Mouse (Mus musculus): ENCODE data around the gene Sema3f. TPM values are rescaled to one million over a fixed set of nuclear protein-coding genes. Genes with fewer than 3 reads are reported as not detected.

Sema3f gene
- polyA plus RNA-seq, 1 experiment from 2014 or later, result 15.2 TPM

DNA sequence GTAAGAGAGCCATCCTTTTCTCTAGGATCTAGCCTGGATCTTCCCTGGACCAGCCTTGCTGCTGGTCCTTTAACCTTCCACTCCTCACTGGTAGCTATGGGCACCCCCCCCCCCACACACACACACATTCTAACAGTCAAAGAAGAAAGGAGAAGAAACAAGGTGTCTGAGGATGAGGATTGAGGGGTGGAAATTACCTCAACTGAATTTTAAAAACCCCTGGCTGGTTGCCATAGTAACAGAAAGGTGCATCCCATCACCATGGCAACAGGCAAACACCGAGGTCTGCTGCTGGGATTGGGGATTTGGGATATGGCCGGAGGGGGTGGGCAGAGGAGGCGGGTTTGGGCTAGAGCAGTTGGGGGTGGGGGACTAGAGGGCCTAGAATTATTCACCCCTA is 19.4 kb upstream of the Sema3f start:
- peaks cover 56% of the 10 kb centered on the region for H3K4me1 ChIP-seq
- no peaks in the 10 kb centered on the region for H3K9me3 ChIP-seq
- H3K27ac ChIP-seq, result peak overlapping the region; percentile 56; the same call in 1 of the 2 replicates
- 0 out of 2 replicates have a peak, but pooled peaks cover 2% of the 10 kb centered on the region for H3K27me3 ChIP-seq
- H3K9ac ChIP-seq, result no peak overlapping the region
- H3K4me2 ChIP-seq, result peak overlapping the region; percentile 10; the same call in 1 of the 2 replicates
- peak; percentile 20; the same call in 1 of the 2 replicates for ATAC-seq (ENCODE audit: low FRiP score)
- WGBS, result 0% methylated on average over 3 of the region's 3 CpGs
- no peaks in the 10 kb centered on the region for H3K36me3 ChIP-seq (replicated peaks)
- H3K4me3 ChIP-seq (replicated peaks), result no peak overlapping the region

DNA sequence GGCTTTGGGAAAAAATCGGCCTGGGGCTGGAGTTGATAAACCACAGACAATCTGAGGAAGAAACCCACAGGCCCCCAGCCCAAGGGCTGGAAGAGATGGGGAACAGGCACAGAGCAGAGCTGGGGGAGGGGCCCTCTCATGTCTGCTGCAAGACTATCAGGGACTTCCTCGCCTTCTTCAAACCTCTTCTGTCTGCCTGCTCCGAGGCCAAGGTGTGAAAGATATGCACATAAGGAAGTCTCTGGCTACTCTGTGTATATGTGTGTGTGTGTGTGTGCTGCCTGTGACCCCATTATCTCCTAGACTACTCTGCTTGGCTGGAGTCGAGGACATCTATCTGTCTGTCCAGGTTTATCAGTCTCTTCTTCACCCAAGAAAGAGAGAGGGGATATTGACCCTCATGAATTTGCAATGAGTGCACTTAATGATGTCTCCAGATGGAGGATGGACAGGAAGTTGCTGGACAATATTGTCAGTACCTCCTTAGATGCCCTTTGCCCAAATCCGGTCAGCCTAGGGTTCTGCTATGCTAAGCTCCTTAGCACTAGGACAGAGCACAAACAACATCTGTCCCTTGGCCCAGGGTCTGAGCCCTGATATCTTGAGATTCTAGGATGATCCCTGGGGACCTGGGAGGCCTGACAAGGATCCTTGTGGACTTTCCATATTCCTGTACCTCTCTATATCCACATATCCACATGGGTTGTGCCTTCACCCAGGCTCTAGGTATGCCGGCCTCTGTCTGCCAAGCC is 18.8 kb upstream of the Sema3f start:
- 0 out of 2 replicates have a peak, but pooled peaks have one; percentile 6 for ATAC-seq (ENCODE audit: low FRiP score)
- 76% methylated on average over 6 of the region's 6 CpGs for WGBS
- no peak overlapping the region; the same call in 1 of the 2 replicates for H3K4me2 ChIP-seq
- H3K27ac ChIP-seq, result peak overlapping the region; percentile 56; the same call in 1 of the 2 replicates
- peaks cover 56% of the 10 kb centered on the region for H3K4me1 ChIP-seq
- H3K27me3 ChIP-seq, result no peaks in the 10 kb centered on the region
- no peaks in the 10 kb centered on the region for H3K9me3 ChIP-seq
- no peaks in the 10 kb centered on the region for H3K36me3 ChIP-seq (replicated peaks)
- H3K4me3 ChIP-seq (replicated peaks), result no peak overlapping the region
- H3K9ac ChIP-seq, result no peak overlapping the region

DNA sequence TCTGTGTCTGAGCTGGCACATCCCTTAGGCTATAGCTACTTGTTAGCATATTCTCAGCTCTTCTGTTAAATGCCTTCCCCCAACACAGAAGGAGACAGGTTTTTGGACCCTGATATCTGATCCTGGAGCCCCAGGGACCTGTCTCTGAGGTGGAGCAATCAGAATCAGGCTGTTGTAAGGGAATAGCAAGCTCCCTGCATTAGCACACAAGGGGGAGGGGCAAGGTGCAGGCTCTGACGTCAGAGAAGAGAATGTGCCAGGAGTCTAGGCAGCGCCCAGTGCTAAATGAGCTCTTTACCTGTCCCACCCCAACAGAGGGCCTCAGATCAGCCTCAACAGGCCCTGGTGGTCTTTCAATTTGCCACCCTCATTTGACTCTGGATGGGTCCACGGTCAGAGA is 16.8 kb upstream of the Sema3f start:
- Histone ChIP-seq H3K4me2 (no peak overlapping the region), H3K9ac (no peak overlapping the region), H3K4me3 (replicated peaks) (no peak overlapping the region), H3K27me3 (peaks cover 7% of the 10 kb centered on the region), H3K9me3 (no peaks in the 10 kb centered on the region), H3K4me1 (peaks cover 75% of the 10 kb centered on the region), H3K27ac (0 out of 2 replicates have a peak overlapping the region, but pooled peaks have one; percentile 13), H3K36me3 (replicated peaks) (no peaks in the 10 kb centered on the region)
- ATAC-seq (ENCODE audit: low FRiP score), result no peak
- 53% methylated on average over 3 of the region's 3 CpGs for WGBS

DNA sequence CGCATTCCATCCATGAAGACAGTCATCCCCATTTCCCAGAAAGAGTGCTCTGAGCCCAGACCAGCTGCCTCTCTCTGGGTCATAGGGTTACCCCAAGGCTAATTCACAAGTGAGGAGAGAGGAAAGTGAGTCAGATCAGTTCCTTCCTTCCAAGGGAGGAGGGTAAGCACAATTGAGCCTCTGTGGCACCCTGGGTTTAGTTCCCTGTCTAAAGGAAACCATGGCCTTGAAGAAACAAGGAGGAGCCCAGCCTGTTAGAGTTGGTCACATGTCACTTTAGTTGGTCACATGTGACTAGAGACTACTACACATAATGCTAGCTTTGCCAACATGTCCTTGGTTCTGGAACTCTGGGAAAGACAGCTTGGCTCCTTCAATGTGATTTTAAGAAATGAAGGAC is 14.5 kb upstream of the Sema3f start:
- H3K4me1 ChIP-seq, result peaks cover 64% of the 10 kb centered on the region
- H3K9ac ChIP-seq, result no peak overlapping the region
- no peaks in the 10 kb centered on the region for H3K9me3 ChIP-seq
- H3K27me3 ChIP-seq, result peaks cover 7% of the 10 kb centered on the region
- H3K27ac ChIP-seq, result 0 out of 2 replicates have a peak overlapping the region, but pooled peaks have one; percentile 1
- WGBS, result 92% methylated on average over 1 of the region's 1 CpGs
- H3K4me2 ChIP-seq, result no peak overlapping the region
- ATAC-seq (ENCODE audit: low FRiP score), result no peak
- H3K4me3 ChIP-seq (replicated peaks), result no peak overlapping the region
- H3K36me3 ChIP-seq (replicated peaks), result no peaks in the 10 kb centered on the region

DNA sequence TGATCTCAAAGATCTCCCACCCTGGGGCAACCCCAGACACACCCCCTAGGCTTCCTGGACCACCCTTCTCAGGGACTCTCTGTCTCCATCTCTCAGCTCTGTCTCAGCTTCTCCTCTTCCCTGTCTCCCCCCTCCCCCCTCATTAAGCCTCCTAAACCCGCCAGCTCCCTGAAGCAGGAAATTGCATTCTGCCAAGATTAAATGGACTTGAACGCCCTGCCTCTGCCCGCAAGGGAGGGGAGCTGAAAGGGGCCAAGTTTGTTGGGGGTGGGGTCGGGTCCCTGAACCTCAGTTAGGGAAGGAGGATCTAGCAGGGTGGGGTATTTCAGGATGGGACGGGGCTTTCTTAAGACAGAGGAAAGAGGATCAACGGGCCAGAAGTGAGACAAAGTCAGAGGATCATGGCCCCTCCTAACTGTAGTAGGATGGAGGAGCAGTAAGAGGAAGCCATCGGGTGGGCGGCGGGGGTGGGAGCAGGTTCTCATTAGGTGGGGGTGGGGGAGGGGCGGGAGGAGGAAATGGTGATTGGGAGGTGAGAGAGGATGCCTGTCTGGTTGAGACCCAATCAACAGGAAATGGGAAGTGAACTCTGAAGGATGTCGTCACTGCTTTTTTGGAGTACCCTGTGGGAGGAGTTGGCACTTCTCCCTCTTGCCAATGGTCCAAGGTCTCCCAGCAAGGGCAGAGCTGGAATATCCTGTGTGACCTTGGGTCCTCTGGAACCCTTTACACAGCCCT is 13.7 kb upstream of the Sema3f start:
- Histone ChIP-seq H3K9ac (no peak overlapping the region), H3K9me3 (no peaks in the 10 kb centered on the region), H3K4me1 (peaks cover 56% of the 10 kb centered on the region), H3K36me3 (replicated peaks) (no peaks in the 10 kb centered on the region), H3K27me3 (peaks cover 12% of the 10 kb centered on the region), H3K4me3 (replicated peaks) (no peak overlapping the region), H3K4me2 (peak overlapping the region; percentile 39), H3K27ac (peak overlapping the region; percentile 27; the same call in 1 of the 2 replicates)
- peak; percentile 66 for ATAC-seq (ENCODE audit: low FRiP score)
- WGBS, result 3% methylated on average over 11 of the region's 11 CpGs

DNA sequence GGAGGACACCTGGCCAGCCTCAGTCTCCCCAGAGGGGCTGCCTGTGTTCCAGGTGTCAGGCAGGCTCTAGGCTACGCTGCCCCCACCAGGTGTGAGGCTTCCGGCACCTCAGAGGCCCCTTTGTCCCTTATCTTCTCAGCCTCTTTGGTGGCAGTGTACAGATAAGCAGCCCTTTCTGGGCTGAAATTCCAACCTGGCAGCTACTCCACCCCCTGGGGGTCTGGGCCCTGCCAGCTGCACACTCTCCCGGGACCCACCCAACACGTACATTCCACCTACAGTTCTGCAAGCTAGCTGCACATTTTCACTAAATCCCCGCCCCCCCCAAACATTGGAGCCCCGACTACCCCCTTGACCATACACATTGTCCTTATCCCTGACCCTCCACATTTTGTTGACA is 13.0 kb upstream of the Sema3f start:
- Histone ChIP-seq H3K36me3 (replicated peaks) (no peaks in the 10 kb centered on the region), H3K4me1 (peaks cover 49% of the 10 kb centered on the region), H3K9ac (0 out of 2 replicates have a peak overlapping the region, but pooled peaks have one; percentile 21), H3K4me3 (replicated peaks) (no peak overlapping the region), H3K4me2 (peak overlapping the region; percentile 39), H3K27me3 (peaks cover 12% of the 10 kb centered on the region), H3K9me3 (no peaks in the 10 kb centered on the region), H3K27ac (peak overlapping the region; percentile 27)
- peak; percentile 57 for ATAC-seq (ENCODE audit: low FRiP score)
- WGBS, result 11% methylated on average over 6 of the region's 6 CpGs

DNA sequence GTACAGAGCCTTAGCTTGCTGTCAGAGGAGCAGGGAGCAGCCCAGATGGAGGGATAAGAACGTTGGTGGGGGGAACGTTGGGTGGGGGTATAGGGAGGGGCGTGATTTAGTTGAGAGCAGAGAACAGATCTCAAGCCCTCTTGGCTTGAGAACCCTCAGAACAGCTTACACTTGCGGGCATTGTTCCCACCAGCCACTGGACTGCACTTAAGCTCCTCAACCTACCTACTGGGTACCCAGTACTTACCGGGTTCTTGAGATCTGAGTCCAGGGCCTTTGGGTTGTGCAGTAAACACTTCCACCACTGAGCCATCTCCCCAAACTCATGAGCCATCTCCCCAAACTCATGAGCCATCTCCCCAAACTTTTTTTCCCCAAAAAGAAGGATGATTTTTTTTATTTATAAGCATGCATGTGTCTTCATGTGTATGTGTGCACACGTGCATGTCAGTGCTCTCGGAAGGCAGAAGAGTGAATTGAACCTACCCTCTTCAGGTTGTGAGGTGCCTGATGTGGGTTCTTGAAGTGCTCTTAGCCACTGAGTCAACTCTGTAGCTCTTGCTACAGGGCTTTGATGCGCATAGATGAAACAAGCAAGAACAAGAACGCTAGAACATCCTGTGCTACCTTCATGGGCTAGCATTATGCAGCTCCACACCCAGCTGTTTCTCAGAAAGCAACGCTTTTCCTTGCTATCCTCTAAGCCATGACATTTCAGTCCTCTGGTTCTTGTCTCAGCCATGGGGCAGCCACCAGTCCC is 8.7 kb upstream of the Sema3f start:
- Histone ChIP-seq H3K36me3 (replicated peaks) (no peaks in the 10 kb centered on the region), H3K9ac (no peak overlapping the region), H3K27ac (no peak overlapping the region), H3K4me1 (peaks cover 37% of the 10 kb centered on the region), H3K4me3 (replicated peaks) (no peak overlapping the region), H3K4me2 (no peak overlapping the region), H3K27me3 (peaks cover 16% of the 10 kb centered on the region), H3K9me3 (no peaks in the 10 kb centered on the region)
- 79% methylated on average over 10 of the region's 10 CpGs for WGBS
- no peak for ATAC-seq (ENCODE audit: low FRiP score)

DNA sequence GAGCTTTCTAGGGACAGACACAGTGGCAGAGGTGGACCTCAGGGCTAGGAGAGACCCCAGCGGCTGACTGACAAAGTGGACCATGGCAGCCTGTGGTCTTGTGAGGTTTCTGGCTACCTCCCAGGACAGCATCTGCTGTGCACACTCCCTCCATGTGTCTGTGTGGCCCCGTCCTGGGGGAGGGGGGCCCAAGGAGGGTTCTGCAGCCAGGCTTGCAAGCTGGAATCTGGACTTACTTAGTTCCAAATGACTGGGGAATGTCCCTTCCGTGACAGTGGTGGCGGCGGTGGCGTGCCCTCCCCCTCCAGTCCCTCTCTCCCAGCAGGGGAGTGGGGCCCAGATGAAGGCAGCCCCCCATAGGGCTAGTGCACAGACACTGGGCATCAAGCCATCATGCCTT is 6.7 kb upstream of the Sema3f start:
- ATAC-seq (ENCODE audit: low FRiP score), result no peak
- peaks cover 18% of the 10 kb centered on the region for H3K4me1 ChIP-seq
- no peak overlapping the region for H3K9ac ChIP-seq
- WGBS, result 50% methylated on average over 6 of the region's 6 CpGs
- no peak overlapping the region for H3K4me2 ChIP-seq
- H3K27ac ChIP-seq, result no peak overlapping the region
- H3K9me3 ChIP-seq, result no peaks in the 10 kb centered on the region
- H3K4me3 ChIP-seq (replicated peaks), result no peak overlapping the region
- H3K36me3 ChIP-seq (replicated peaks), result no peaks in the 10 kb centered on the region
- peaks cover 10% of the 10 kb centered on the region for H3K27me3 ChIP-seq

DNA sequence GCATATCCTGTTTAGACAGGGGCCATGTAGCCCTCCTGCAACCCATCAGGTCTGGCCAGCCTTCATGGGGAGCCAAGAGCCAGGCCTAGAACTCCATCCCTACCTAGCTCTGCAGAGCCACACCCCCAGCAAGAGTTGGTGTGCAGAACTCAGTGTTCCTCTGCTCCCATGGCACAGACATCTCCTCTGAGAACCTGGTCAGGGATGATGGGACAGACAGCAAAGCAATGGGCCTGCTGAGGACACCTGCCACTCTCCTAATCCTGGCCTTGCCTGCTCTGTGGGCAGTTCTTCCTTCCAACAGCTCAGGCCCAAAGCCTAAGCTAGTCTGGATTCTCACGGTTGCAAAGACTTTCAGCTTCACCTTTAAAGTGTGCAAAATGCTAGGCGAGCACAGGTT is 5.4 kb upstream of the Sema3f start:
- Histone ChIP-seq H3K4me1 (peaks cover 16% of the 10 kb centered on the region), H3K9me3 (no peaks in the 10 kb centered on the region), H3K27ac (no peak overlapping the region), H3K4me3 (replicated peaks) (no peak overlapping the region), H3K27me3 (peaks cover 20% of the 10 kb centered on the region), H3K36me3 (replicated peaks) (no peaks in the 10 kb centered on the region), H3K9ac (no peak overlapping the region), H3K4me2 (no peak overlapping the region)
- 82% methylated on average over 2 of the region's 2 CpGs for WGBS
- no peak for ATAC-seq (ENCODE audit: low FRiP score)

DNA sequence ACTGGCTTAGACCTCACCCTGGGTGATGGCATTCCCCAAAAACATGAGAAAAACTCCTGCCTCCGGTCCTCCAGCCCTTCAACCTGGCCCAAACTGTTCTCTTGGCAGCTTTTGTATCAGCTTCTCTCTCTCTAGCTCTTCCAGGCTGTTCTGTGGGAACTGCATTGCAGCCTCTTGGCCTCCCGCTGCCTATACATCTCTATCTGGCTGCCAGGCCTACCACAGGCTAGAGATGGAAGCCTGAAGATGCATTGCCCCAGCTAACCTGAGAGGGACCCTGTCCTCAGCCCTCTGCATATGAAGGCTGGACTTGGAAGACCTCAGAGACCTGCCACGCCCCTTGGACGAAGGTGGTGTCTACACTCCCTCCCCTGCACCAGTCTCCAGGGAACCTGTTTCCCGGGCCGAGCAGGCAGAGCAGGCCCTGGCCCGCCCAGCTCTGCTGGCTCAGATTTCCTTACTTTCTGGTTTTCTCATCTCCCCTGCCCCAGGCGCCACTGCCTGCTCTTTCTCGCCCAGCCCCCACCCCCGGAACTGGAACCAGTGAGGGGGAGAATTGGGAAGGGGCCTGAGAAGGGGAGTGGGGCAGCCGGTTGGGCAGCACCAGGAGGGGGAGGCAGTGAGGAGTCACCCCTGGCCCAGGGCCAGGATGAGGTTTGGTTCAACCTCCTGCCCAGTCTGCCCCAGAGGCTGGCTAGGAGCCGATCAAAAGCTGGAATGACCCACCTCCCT is 4.1 kb upstream of the Sema3f start:
- 20% methylated on average over 12 of the region's 12 CpGs for WGBS
- Histone ChIP-seq H3K4me2 (no peak overlapping the region; the same call in 1 of the 2 replicates), H3K27ac (peak overlapping the region; percentile 62), H3K9ac (no peak overlapping the region), H3K4me1 (peaks cover 24% of the 10 kb centered on the region), H3K4me3 (replicated peaks) (no peak overlapping the region), H3K36me3 (replicated peaks) (no peaks in the 10 kb centered on the region), H3K27me3 (peaks cover 30% of the 10 kb centered on the region), H3K9me3 (no peaks in the 10 kb centered on the region)
- ATAC-seq (ENCODE audit: low FRiP score), result no peak

DNA sequence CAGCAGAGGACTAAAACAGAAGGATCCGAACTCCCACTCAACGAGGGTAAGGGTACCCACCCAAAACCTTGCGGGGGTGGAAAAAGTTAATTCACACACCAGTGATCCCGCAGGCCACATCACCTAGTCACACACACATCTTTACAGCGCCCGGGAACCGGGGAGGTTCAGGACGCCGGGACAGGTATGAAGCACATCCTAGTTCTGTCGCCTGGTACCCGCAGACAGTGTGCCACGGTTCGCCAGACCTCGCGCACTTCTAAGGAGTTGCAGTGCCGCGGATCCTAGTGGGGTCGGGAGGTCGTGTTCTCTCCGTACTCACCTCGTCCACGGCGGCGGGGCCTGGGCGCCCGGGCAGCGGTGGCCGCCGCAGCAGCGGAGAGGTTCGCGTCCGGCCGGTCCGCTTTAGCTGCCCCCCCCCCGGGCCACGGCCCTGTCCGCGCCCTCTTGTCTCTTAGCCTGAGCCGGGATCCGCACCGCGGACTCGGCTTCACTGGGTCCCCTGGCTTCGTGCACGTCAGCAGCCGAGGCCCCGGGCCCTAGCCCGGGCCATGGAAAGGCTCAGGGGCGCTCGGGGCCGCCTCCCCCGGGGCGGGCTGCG is 1.1 kb downstream of the Sema3f start:
- Histone ChIP-seq H3K9ac (peak overlapping the region; percentile 84), H3K36me3 (replicated peaks) (peaks cover 3% of the 10 kb centered on the region; the same call in 1 of the 2 replicates), H3K4me3 (replicated peaks) (peak overlapping the region; percentile 69), H3K27me3 (peaks cover 67% of the 10 kb centered on the region), H3K4me2 (peak overlapping the region; percentile 97), H3K4me1 (peaks cover 61% of the 10 kb centered on the region), H3K9me3 (no peaks in the 10 kb centered on the region), H3K27ac (peak overlapping the region; percentile 80)
- under 1% methylated on average over 54 of the region's 55 CpGs for WGBS
- no peak for ATAC-seq (ENCODE audit: low FRiP score)
